Mouse (Mus musculus) T-cell, adult 2 months (primary cell): ENCODE measurements around the gene Vmn1r157.
"Not testable (repeated sequence)": the region's sequence is repeated elsewhere in the genome, so short reads cannot be mapped to it uniquely, and the experiment has no call there.

ENCODE experiments used
- DNase-seq: peaks from one replicate; pipeline ENCODE4 v3.0.0; 2022; ENCODE audit warnings: low spot score

The Vmn1r157 gene

GRCm38 (mm10) chr7:22761397-22761796 lies at the start of gene Vmn1r157:
Gene Vmn1r157, plus strand, starts transcription at chr7:22761697.
- DNase-seq: not testable (repeated sequence)

GRCm38 (mm10) chr7:22719610-22720009 lies 41.9 kb upstream of the Vmn1r157 start, which contains the start of gene Gm4567:
Gene Gm4567, minus strand, starts transcription at chr7:22719710.
- DNase-seq: not testable (repeated sequence)

DNA sequence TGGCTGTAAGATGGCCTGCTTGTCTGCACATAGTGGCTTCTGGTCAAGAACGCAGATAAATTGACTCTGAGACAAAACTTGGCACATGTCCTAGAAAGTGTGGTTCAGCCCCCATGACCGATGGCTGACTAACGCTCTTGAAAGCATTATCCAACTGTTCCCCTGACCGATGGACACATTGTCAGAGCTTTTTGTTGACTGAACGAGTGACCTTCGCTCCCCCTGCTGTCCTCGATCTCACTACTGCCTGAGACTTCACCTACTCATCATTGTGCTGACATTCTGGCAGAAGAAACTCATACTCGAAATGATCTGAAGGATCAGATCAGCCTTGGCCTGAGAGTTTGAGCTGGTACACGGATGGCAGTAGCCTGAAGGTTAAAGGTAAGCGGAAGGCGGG lies 14.5 kb downstream of the Vmn1r157 start:
- DNase-seq: not testable (repeated sequence)

DNA sequence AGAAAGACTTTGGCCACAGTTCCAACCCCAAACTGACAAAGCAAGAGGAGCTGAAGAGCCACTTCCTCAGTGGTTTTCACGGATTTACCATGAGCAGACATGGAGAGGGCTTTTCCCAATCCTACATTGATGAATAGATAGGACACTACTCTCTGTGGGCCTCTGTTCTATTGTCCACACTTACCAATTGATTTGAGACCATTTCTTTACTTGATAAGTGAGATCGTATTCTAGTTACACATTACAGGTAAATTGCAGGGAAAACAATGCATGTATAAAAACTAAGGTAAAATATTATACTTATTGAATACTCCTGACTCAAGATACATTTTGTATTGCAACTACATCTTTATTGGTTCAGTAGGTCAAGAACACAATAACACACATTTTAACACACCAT lies 29.2 kb downstream of the Vmn1r157 start, which contains the start of gene Vmn1r158:
Vmn1r158 (minus strand) TSS at position 101 of the 400 bp plus-strand sequence.
- DNase-seq: not testable (repeated sequence)
